Mouse (Mus musculus): ENCODE measurements around the gene Selenow.
"Not testable (repeated sequence)": the region's sequence is repeated elsewhere in the genome, so short reads cannot be mapped to it uniquely, and the experiment has no call there.

The Selenow gene

DNA sequence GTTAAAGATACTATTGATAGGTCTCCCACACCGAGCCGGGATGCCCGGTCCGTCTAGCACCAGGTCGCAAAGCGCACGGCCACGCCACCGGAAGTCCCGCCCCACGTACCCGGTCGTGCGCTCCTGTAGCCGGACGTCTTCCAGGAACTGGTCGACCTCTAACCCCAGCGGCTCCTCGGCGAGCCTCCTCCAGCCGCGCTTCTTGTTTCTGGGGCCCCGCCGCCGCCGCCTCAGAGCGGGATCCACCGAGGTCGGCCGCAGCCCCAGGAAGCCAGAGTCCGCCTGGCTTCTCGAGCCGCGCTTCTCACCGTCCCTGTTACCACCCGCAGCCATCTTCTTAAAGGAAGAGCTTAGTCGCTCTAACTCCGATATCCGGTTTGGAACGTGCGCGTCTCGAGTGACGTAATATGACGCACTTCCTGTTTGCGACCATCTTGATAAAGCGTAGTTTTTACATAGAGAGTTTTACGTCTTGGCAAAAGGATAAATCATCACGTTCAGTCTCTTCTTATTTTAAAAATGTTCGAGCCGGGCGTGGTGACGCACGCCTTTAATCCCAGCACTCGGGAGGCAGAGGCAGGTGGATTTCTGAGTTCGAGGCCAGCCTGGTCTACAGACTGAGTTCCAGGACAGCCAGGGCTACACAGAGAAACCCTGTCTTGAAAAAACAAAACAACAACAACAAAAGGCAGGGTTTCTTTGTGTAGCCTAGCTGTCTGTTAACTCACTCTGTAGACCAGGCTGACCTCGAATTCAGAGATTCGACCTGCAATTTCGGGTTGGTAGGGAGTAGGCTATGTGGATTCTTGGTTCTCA is 23.7 kb upstream of the Selenow start, which contains the start of gene Nop53:
Gene Nop53 (minus strand): TSS at position 354 of the 816 bp plus-strand sequence.
- DNase-seq (ENCODE audit: low read depth, low spot score), result peak; percentile 95

DNA sequence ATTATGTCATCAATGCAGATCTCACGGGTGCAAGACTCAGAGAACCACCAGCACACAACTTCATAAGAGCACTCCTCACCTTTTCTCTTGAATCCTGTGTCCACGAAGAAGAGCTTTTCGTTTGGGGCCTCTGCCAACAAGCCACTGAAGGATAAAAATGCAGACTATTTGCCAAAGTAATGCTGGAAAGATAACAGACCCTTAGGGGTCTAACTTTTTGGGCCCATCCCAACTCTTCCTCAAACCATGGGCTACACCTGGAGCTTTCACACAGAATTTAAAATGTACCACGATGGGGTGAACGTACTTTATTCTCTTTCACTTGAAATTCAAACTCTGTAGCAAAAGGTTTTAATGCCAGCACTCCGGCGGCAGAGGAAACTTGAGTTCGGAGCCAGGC is 23.0 kb upstream of the Selenow start:
- DNase-seq (ENCODE audit: low read depth, low spot score), result no peak

DNA sequence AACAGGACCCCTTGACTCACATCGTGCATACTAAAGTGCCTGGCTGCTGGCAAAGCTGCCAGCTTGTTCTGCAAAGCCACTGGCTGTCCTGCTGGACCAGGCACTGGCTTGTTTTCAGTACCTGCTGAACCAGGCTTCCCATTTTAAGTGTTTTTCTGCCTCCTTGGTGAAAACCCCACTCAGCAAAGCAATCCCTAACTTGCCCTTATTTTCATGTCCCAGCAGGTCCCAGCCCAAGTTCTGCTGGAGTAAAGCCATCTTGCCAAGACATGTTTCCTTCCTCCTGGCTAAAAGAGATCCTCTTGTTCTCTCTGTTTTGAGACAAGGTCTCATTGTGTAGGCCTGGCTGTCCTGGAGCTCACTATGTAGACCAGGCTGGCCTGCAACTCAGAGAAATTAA is 22.1 kb upstream of the Selenow start:
- DNase-seq (ENCODE audit: low read depth, low spot score), result no peak

DNA sequence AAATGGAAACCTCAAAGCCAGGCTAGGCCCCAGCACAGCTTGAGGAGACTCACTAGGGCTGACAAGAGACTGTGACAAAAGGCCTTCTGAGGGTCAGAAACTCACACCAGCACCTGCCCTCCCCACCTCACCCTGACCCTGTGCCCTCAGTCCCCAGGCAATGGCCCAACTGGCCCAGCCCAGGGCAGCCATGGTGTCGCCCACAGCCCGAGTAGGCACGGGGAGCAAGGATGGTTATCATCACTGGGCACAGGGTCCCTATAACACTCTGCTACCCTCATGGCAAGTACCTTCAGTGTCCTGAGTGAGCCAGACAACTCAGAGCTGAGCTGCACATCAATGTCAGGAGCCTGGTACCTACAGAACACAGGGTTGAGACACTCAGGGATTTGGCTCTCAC is 16.4 kb upstream of the Selenow start:
- DNase-seq (ENCODE audit: low read depth, low spot score), result no peak

DNA sequence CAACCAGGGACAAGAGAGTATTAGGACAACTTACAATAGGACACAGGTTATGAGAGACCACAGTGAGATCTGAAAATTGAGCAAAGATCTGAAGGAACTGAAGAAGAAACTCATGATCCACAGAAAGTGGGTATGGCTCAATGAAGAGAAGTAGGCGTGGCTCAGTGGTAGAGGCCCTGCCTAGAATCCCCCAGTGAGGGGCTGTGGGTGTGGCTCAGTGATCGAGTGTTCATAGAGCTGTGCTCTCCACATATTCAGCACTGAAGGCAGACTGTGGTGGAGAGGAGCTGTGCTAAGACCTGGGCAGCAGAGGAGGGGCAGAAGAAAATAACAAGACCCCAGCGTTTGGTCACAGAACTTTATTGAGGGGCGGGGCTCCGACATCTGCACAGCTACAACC is 15.3 kb upstream of the Selenow start:
- DNase-seq (ENCODE audit: low read depth, low spot score), result no peak

DNA sequence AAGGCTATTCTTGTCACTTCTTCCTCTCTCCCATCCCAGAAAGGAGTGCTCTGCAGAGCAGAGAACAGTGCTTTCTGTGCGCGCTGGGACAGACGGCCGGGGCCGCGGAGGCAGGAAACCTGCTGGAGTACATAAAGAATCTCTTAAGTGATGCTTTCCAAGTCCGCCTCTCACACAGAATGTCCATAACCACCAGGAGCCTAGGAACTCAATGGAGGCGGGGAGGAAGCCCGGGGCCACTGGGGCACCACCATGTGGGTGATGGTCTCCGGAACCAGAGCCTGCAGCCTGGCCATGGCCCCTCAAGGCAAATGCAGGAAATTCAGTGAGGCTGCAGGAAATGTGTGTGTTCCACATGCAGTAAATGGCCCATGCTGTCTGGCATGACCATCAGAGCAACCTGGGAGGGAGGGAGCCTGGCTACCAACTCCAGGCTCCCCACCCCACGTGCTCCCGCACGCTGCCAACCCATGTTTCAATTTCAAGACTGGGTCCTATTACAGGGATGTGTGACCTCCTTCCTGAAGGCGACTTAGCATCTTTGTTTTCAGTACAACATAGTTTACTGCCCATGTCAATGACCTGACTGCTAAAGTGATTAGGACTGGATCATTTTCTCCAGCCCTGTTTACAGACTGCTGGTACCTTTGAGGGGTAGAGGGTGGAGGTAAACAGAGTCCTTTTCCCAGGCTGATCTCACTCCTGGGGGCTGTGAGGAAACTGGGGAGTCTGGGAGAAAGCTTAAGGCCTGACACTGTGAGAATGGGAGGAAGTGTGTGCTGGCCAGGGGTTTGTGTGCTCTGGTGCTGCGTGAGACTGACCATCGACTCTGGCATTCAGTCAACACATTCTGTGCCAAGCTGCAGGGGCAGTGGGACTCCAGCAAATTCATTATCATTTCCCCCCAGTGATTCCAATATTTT is 11.5 kb upstream of the Selenow start:
- DNase-seq (ENCODE audit: low read depth, low spot score), result peak; percentile 69

DNA sequence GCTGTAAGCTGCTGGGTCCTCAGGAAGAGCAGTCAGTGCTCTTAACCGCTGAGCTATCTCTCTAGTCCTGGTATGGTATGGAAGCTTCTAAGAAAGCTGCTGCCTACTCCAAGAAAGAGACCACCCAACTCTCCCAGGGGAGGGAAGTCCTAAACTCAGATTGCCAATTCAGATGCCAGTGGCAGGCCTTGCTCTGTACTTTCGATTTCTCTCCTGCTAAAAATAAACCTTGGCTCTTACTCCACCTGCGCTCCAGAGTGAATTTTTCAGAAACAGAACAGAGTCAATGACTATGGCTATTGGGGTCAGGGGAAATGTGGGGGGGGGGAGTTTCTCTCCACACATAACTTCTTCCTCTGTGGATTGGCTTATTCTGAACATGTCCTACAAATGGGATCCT is 9.4 kb upstream of the Selenow start:
- no peak for DNase-seq (ENCODE audit: low read depth, low spot score)

DNA sequence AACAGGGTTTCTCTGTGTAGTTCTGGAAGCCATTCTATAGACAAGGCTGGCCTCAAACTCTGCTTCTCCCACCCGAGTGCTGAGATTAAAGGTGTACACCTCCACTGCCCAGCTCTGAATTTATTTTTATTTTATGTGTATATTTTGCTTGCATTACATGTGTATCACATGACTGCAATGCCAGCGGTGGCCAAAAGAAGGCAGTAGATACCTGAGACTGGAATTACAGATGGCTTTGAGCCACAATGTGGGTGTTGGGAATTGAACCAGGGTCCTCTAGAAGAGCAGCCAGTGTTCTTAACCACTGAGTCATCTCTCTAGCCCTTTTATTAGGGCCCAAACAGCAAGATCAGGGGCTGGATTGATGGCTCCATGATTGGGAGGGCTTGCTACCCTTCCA is 8.3 kb upstream of the Selenow start:
- no peak for DNase-seq (ENCODE audit: low read depth, low spot score)

DNA sequence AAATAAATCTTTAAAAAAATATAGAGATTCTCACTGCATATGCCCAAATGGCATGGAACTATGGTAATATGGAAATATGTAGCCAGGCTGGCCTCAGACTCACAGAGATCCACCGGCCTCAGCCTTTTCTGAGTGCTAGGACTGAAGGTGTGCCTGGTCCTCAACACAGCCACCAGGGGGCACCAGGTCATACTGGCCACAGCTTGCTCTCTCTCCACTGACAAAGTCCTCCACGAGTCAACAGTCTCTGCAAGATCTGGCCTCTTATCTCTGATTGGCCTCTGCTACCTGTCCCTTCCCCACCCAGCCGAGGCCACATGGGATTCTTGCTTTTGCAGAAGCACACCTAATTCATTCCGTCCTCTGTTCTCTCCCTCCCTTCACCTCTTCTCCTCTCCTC is 7.7 kb upstream of the Selenow start:
- DNase-seq (ENCODE audit: low read depth, low spot score), result peak; percentile 66

DNA sequence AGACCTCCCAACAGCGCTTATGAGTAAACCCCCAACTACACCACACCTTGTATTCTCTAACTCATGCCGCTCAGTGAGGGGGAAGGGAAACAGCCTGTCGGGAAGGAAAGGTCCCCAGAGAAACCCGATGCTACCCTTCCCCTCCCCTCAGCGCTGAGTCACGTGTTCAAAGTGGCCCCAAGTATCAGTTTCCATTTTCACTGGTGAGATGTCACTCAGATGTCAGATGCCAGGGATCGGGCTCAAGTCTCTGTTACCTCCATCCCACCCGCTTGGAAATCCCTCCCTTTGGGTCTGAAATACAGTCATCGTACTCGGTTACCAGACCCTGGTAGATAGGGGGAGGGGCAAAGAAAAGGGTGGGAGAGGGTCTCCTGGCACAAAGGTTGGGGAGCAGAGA is 406 bp downstream of the Selenow start:
- DNase-seq (ENCODE audit: low read depth, low spot score), result peak; percentile 84

DNA sequence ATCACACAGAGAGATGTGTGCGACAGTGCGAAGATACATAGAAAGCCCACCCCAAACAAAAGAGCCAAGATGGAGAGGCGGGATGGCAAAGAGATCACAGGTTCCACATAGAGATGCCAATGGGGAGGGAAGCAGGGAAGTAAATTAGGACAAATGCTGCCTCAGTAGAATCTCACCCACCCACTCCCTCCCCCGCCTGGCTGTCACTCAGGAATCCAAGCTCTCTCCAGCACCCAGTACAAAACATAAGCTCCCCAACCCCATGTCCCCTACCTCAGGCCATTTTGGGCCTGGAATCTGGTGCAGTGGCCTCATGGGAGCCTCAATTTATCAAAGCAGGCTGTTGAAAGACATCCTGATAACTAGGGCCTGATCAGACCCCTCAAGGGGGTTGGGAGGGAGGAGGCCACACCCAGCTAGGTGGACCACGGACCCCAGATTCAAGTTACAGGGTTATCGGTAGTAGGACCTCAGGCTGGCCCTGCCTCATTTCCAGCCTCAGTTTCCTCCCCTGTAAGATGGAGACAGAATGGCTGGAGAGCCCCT is 1.5 kb downstream of the Selenow start:
- DNase-seq (ENCODE audit: low read depth, low spot score), result no peak

DNA sequence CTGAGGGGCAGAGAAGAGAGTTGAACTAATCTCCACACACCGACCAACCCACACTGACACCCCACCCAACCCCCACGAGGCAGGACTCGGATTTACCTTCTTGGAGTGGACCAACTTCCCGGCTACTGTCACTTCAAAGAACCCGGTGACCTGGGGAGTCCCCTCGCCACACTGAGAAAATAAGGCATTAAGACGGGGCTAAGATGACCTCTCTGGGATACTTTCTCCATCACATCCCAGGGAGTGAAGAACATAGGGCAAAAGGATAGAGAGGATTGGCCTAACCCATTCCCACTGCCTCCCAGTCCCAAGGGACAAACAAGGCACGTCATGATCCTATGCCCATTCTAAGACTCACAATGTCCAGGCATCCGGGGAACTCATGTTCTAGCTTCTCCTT is 2.3 kb downstream of the Selenow start:
- no peak for DNase-seq (ENCODE audit: low read depth, low spot score)

DNA sequence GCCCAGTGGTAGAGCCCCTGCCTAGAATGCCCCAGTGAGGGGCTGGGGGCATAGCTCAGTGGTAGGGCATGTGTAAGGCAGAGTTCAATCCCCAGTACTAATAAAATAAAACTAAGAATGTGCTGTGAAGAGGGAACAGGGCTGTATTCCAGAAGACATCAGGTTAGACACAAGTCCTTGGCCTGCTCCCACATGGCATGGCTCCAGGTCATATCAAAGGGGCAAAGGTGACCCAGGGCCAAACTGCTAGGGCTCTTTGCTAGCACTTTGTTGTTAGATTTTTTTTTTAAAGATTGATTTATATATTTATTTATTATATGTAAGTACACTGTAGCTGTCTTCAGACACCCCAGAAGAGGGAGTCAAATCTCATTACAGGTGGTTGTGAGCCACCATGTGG is 3.8 kb downstream of the Selenow start:
- no peak for DNase-seq (ENCODE audit: low read depth, low spot score)

DNA sequence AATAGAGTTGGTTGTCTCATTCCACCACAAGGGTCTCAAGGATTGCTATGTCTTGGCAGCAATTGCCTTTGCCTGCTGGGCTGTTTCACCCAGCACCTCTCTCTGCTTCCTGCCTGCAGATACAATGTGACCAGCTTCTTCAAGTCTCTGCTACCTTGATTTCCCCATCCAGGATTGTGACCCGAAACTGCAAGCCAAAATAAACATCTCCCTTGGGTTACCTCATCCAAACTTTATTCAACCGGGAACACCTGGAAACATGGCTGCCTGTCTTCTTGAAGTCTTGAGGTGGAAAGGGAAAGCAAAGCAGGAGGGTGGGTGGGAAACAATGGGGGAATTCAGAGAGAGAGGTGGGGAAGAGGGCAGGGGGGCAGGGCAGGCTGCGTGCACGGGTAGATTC is 5.2 kb downstream of the Selenow start:
- no peak for DNase-seq (ENCODE audit: low read depth, low spot score)

DNA sequence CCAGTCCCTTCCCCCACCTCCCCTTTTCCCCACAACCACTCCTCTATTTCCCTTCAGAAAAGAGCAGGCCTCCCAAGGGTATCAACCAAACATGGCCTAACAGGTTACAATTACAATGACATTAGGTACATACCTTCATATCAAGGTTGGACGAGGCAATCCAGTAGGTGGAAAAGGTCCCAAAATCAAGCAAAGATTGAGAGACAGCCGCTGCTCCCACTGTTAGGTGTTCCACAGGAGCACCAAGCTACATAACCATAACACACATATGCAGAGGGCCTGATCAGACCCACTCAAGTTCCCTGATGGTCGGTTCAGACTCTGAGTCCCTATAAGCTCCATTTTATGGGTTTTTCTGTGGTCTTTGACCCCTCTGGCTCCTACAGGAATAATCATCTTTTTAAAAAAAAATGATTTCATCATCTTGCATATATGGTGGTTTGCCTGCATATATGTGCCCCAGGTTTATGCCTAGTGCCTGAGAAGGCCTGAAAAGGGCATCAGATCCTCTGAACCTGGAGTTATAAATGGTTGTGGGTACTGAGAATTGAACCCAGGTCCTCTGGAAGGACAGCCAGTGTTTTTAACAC is 6.0 kb downstream of the Selenow start:
- DNase-seq (ENCODE audit: low read depth, low spot score), result no peak

DNA sequence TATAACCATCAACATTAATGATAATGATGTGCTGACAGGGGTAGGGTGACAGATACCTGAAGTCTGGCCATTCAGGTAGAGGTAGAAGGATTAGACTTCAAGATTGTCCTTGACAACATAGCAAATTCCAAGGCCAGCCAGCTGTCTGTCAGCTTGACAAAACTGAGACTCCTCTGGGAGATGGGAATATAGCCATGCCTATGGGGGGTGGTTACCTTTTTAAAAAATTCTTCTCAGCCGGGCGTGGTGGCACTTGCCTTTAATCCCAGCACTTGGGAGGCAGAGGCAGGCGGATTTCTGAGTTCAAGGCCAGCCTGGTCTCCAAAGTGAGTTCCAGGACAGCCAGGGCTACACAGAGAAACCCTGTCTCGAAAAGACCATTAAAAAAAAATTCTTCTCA is 6.5 kb downstream of the Selenow start:
- not testable (repeated sequence) for DNase-seq (ENCODE audit: low read depth, low spot score)

DNA sequence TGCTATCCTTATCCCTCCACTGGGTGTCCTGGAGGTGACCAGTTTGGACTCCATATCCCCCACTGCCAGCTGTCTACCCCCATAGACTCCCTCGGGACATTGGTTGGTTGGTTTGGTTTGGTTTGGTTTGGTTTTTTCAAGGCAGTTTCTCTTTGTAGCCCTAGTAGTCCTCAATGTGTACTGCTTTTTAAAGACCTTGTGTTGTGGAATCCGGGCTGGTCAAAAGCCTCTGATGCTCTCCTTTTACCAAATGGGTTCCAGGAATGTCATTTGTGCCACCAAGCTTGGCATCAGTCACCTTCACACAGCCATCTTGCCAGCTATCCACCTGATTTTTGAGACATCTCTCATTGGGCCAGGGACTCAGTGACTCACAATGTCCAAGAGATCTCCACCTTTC is 7.5 kb downstream of the Selenow start:
- no peak for DNase-seq (ENCODE audit: low read depth, low spot score)

DNA sequence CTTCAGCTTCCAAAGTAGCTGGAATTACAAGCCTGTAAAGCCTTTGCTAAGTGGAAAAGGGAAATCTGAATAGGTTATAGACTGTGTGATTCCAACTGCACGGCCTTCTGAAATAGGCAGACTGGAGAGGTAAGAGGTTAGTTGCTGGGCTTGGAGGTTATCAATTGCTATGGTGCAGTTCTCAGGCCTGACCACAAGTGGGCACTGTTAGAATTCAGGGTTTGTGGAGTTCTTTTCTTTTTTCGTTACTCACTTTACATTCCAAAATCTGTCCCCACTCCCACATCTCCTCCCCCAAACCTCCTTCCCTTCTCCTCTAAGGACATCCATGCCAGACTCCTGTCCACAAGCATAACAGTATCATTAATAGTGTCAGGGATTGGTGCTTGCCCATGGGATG is 8.0 kb downstream of the Selenow start:
- no peak for DNase-seq (ENCODE audit: low read depth, low spot score)

DNA sequence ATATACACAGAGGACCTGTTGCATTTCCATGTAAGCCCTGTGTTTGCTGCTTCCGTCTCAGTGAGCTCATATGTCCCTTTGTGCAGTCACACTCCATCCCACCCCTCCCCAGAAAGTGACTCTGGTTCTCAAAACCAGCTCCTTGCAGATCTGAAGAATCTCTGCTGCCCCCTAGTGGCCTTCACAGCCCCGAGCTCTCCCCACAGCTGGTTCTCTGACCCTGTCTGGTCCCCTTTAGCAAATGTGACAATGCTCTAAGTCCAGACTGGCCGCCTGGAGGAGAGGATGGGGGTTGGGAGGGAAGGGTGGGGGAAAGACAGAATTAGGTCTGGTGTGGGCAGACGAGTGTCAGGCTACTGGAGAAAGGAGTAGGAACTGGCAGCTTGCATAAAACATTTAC is 10.0 kb downstream of the Selenow start:
- DNase-seq (ENCODE audit: low read depth, low spot score), result no peak

DNA sequence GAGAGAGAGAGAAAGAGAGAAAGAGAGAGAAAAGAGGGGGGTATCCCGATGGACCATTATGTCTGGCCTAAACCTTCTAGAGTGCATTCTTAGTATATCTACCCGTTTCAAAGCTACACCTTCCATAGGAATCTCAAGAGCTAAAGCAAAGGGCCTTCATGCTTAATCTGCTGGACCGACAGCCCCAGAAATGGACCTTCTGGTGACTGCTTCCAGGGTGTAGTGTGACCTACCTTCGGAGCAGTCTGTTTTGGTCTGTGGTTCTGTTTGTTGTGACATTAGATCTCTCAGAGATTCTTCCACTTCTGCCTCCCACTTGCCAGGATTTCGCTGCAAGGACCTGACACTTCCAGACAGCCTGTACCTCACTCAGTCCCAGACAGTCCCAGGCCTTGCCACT is 11.7 kb downstream of the Selenow start:
- no peak for DNase-seq (ENCODE audit: low read depth, low spot score)

DNA sequence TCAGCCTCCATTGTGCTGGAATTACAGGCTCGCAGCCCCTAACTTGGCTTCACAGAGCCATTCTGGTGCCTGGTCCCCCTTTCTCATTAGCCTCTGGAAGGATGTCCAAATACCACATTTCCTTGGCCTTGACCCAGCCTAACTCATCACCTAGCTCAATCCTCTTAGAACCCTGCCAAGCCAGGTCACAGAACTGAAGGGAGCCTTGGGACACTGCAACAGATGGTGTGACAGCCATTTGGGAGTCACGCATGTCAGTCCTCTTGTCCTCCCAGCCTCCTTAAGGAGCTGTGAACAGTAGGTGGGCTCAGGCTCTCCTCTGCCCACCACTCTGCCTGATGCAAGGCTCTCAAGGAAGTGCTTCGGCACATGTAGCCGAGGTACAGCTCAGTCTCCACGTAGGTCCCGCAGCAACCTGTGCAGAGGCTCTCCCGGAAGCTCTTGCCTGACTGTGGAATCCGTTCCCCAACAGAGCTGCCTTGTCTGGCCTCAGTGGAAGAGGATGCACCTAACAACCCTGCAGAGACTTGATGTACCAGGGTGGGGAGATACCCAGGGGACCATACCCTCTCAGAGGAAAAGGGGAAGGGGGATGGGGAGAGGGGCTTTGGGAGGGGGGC is 14.1 kb downstream of the Selenow start:
- DNase-seq (ENCODE audit: low read depth, low spot score), result no peak

DNA sequence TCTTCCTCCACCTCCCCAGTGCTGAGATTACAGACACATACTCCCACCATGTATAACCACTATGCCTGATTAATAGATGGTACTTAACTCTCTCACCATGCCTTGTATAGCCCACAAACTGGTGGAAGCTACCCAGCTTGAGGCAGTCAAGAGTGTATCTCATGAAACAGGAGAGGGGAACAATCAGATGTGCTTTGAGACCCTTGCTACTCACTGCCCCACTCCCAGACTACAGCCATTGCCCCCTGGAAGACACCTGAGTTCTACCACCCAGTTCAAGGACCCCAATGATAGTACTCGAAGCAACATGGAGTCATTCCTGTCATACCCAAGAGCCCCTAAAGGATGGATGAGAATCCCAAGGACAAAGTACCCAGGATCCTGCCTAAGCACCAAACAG is 15.6 kb downstream of the Selenow start:
- no peak for DNase-seq (ENCODE audit: low read depth, low spot score)

Data from skeletal muscle tissue, adult 2 months (tissue).